Mouse (Mus musculus) adrenal gland, adult (tissue): ENCODE results near the gene Mtmr1.

ENCODE experiments used
- DNase-seq, 2 experiments: peaks; one replicate each; pipeline ENCODE4 v3.0.0; 2022 to 2023; ENCODE audit warnings: low spot score in 1 of 2; ENCODE audit not compliant: inconsistent age in 2 of 2

Gene Mtmr1

DNA sequence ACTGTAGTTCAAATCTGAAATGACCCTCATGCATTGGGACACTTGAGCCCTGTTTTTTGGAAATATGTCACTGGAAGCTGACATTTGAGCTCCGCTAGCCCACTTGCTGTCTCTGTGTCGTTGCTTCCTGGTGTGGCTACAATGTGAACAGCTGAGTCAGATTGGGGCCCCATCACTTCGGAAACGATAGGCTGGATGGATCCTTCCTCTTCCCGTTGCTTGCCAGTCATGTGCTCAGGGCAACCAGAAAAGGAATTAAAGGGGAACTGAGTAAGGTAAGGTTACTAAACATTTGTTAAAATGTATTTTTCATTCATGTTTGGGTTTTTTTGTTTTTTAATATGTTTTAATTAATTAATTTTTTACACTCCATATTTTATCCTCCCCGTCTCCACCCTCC is 74.9 kb downstream of the Mtmr1 start:
- no peak for DNase-seq

DNA sequence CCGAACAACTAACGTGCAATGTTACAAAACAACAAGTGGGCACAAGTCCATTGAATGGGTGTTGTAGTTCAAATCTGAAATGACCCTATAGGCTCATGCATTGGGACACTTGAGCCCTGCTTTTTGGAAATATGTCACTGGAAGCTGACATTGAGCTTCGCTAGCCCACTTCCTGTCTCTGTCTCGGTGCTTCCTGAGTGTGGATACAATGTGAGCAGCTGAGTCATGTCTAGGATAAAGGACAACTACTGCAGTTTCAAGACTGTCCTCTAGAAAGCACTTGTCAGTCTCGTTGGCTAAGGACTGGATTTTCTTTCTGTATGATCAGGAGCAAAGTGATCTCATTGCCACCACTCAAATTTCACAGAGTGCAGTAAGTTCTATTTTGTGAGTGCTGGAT is 78.4 kb downstream of the Mtmr1 start:
- DNase-seq: no peak

DNA sequence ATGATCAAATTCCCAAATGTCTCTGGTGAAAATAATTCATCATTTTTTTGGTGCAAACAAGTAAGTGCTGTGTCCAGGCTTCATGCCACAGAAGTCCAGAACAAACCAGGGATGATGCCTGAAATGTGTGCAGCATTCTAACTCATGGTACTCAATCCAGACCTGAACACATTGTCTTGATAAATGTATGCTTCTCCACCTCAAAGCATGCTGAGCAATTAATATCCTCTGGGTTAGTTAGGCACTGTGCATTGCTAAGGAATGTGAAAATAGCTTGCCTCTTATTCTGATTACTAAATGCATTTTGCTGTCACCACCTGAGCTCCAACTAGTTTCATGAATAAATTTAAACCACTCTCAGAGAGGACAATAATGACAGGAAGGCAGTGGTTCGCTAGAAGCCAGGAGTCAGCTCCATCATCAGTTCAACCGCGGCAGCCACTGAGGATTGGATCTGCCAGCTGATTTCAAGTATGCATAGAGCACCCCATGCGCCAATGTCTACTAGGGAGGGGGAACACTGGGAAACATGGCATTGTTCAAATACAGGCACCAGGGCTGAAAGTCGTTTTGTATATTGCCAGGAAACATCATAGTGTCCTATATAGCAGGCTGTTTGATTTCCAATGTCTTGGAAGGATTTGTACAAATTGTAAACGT is 91.6 kb downstream of the Mtmr1 start:
- no peak for DNase-seq

DNA sequence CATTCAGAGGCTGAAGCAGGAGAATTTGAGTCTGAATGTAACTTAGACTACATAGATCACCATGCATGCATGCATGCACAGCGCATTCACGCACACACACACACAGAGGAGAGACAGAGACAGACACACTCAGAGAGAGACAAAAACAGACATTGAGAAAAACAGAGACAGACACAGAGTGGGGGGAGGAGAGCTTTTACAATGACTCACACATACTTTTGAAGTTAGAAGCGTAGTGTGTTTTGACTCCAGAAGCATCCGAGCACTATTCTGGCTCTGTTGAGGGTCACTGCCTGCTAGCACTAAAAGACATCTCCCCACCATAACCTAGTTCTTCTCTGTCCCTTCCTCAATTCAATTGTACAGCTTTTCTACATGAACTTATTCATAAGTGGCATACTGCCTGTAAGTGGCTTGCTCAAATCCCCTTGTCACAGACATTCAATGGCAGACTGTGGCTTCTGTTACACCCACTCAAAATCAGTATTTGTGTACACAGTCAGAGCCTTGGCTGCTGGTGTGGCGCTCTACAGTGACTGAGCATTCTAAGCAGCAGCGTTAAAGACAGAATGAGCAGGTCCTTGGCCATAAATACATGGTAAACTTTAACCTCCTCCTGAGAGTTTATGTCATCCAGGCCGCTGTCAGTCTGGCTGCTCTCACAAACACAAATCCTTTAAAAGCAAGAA is 99.7 kb downstream of the Mtmr1 start:
- peak; percentile 20 to 56 for DNase-seq

DNA sequence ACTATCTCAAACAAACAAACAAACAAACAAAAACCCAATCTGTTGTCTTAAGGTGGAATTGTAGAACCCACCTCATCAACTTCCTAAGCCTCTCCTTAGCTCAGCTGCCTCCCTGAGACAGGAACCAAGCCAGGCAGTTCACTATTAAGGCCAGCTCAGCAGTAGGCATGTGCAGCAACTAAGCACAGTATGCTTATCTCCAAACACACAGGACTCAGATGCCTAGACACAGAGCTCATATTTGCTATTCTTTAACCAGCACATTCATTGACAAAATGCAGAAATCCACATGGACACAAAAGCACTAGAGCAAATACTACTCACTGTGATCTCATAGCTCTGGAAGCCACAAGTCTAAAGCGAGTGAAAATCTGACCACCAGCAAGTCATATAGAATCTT is 100.9 kb downstream of the Mtmr1 start:
- no peak for DNase-seq

DNA sequence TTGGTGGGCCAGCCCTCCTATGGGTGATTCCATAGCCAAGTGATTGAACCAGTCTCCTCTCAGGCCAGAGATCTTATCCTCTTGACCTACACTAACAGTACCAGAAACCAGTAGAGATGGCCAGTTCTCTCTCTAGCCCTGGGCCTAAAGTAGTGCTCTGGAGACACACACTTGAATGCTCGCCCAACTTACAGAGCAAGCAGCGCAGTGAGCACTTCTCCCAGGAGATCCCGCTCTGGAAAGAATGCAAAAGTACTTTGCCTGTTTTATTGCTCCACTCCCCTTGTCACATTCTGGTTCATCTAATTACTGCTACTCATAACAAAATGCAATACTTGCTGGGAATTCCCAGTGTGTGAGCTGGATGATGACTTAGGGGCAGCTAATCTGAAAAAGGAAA is 102.9 kb downstream of the Mtmr1 start:
- no peak for DNase-seq
